Mouse (Mus musculus) CH12.LX (cell line): Measurements from ENCODE around the gene Ina. TPM values are rescaled to one million over a fixed set of nuclear protein-coding genes. Genes with fewer than 3 reads are reported as not detected.

Experiments used
- DNase-seq: peaks from one replicate; pipeline ENCODE4 v3.0.0-alpha.2; 2013; ENCODE audit errors: extremely low read depth
- H3K27ac ChIP-seq: 2 replicates; pipeline ENCODE4 v1.5.1; 2012; ENCODE audit warnings: low read depth, mild to moderate bottlenecking, control low read depth, moderate library complexity; ENCODE audit not compliant: insufficient read depth
- H3K27me3 ChIP-seq: replicated peaks from 2 replicates; pipeline ENCODE3; 2012; ENCODE audit warnings: inconsistent platforms
- H3K36me3 ChIP-seq, 2 experiments: replicated peaks in 1 of 2; 2 replicates each; pipeline versions ENCODE3 to v1.6.1; 2012; ENCODE audit warnings: inconsistent platforms in 1 of 2, low read length in 1 of 2, mild to moderate bottlenecking in 1 of 2, mixed read lengths in 1 of 2, moderate library complexity in 1 of 2; ENCODE audit not compliant: control insufficient read depth in 1 of 2, insufficient read depth in 1 of 2
- H3K4me1 ChIP-seq, 2 experiments: 2 replicates each; pipeline ENCODE4 v1.6.1; 2012; ENCODE audit warnings: inconsistent platforms in 1 of 2, moderate library complexity in 1 of 2; ENCODE audit not compliant: insufficient read depth in 2 of 2, control insufficient read depth in 1 of 2
- H3K4me2 ChIP-seq: 2 replicates; pipeline ENCODE4 v1.6.1; 2012; ENCODE audit warnings: low read depth, mild to moderate bottlenecking, control low read depth; ENCODE audit not compliant: poor library complexity, insufficient read depth, severe bottlenecking
- H3K4me3 ChIP-seq, 3 experiments: fragments of 150-350 bp in 1 of 3; sonication (generic) in 1 of 3; replicated peaks in 1 of 3; 2 replicates each; pipeline versions ENCODE3 to v1.5.1; 2011 to 2012; ENCODE audit warnings: low read depth in 2 of 3, low read length in 2 of 3, mild to moderate bottlenecking in 2 of 3, moderate library complexity in 2 of 3, control low read depth in 1 of 3, improper control_type of control experiment in 1 of 3, inconsistent platforms in 1 of 3, mixed read lengths in 1 of 3; ENCODE audit not compliant: poor library complexity in 1 of 3
- H3K79me2 ChIP-seq: replicated peaks from 2 replicates; pipeline ENCODE4 v1.6.1; 2012; ENCODE audit warnings: mild to moderate bottlenecking, moderate library complexity; ENCODE audit not compliant: control insufficient read depth, poor library complexity, insufficient read depth, severe bottlenecking; ENCODE audit errors: extremely low read depth
- H3K9ac ChIP-seq: 2 replicates; pipeline ENCODE4 v1.6.1; 2012; ENCODE audit warnings: low read depth, mild to moderate bottlenecking, control low read depth, moderate library complexity; ENCODE audit not compliant: insufficient read depth
- H3K9me3 ChIP-seq: replicated peaks from 2 replicates; pipeline ENCODE3; 2012; ENCODE audit warnings: low read length, inconsistent platforms, mixed read lengths
- BHLHE40 ChIP-seq: IDR thresholded peaks from 2 replicates; pipeline ENCODE4 v1.6.1; 2011; ENCODE audit warnings: mild to moderate bottlenecking, low read depth, low read length, improper control_type of control experiment
- CTCF ChIP-seq, 2 experiments: IDR thresholded peaks in 1 of 2; conservative IDR thresholded peaks in 1 of 2; 2 replicates each; pipeline ENCODE4 v1.5.1; 2011 to 2012; ENCODE audit warnings: low read depth in 2 of 2, low read length in 2 of 2, improper control_type of control experiment in 1 of 2, inconsistent platforms in 1 of 2, mild to moderate bottlenecking in 1 of 2, moderate library complexity in 1 of 2
- E2F4 ChIP-seq: IDR thresholded peaks from 2 replicates; pipeline ENCODE4 v1.6.1; 2011; ENCODE audit warnings: low read depth, low read length, improper control_type of control experiment; ENCODE audit not compliant: insufficient replicate concordance
- HCFC1 ChIP-seq: IDR thresholded peaks from 2 replicates; pipeline ENCODE4 v1.6.1; 2012; ENCODE audit warnings: low read depth, mild to moderate bottlenecking, inconsistent platforms, low read length, improper control_type of control experiment
- JUND ChIP-seq: conservative IDR thresholded peaks from 2 replicates; pipeline ENCODE4 v1.6.1; 2011; ENCODE audit warnings: low read depth, low read length, improper control_type of control experiment
- MAFK ChIP-seq: IDR thresholded peaks from 2 replicates; pipeline ENCODE4 v1.6.1; 2011; ENCODE audit warnings: low read length, improper control_type of control experiment; ENCODE audit not compliant: insufficient replicate concordance
- MYC ChIP-seq: IDR thresholded peaks from 2 replicates; pipeline ENCODE4 v1.6.1; 2011; ENCODE audit warnings: low read depth, mild to moderate bottlenecking, improper control_type of control experiment, low read length
- POLR2AphosphoS2 ChIP-seq: IDR thresholded peaks from 2 replicates; pipeline ENCODE4 v1.6.1; 2011; ENCODE audit warnings: low read depth, low read length, improper control_type of control experiment
- SMC3 ChIP-seq: IDR thresholded peaks from 2 replicates; pipeline ENCODE4 v1.6.1; 2011; ENCODE audit warnings: low read depth, low read length, improper control_type of control experiment
- ZC3H11A ChIP-seq: IDR thresholded peaks from 2 replicates; pipeline ENCODE4 v1.6.1; 2012; ENCODE audit warnings: low read depth, mild to moderate bottlenecking, inconsistent platforms, low read length, improper control_type of control experiment
- ZMIZ1 ChIP-seq: IDR thresholded peaks from 2 replicates; pipeline ENCODE4 v1.6.1; 2012; ENCODE audit warnings: low read depth, mild to moderate bottlenecking, inconsistent platforms, low read length, improper control_type of control experiment
- ZNF384 ChIP-seq: IDR thresholded peaks from 2 replicates; pipeline ENCODE4 v1.6.1; 2012; ENCODE audit warnings: low read depth, low read length, improper control_type of control experiment, inconsistent platforms
- dilution Hi-C: fragments of 300-500 bp; cut with MboI; formaldehyde crosslinking; loops from 2 replicates; pipeline ENCODE4 v1.14.3; 2020; ENCODE audit warnings: low sequenced_read_pairs; ENCODE audit not compliant: extremely low pct_unique_long_range_greater_than_20kb, extremely low pct_ligation_motif_present
- in situ Hi-C: fragments of 300-500 bp; cut with MboI; formaldehyde crosslinking; loops from 3 replicates; pipeline ENCODE4 v1.14.3; 2019; ENCODE audit warnings: low sequenced_read_pairs, low pct_ligation_motif_present, low pct_unique_long_range_greater_than_20kb, mixed read lengths
- polyA plus RNA-seq: library from polyadenylated mRNA; unstranded; fragments of >175 nt; gene quantifications from 2 replicates; pipeline ENCODE4 v1.2.1, GENCODE M21; 2012; ENCODE audit warnings: low read depth; ENCODE audit not compliant: insufficient read length
- total RNA-seq, 2 experiments: library from RNA; depleted of rRNA; stranded (reverse); fragments of 300-350 nt in 1 of 2; fragments of >200 nt in 1 of 2; gene quantifications; 2 replicates each; pipeline ENCODE4 v1.2.3; 2012 to 2014

Gene Ina
- total and polyA plus RNA-seq, 3 experiments, result not detected

DNA sequence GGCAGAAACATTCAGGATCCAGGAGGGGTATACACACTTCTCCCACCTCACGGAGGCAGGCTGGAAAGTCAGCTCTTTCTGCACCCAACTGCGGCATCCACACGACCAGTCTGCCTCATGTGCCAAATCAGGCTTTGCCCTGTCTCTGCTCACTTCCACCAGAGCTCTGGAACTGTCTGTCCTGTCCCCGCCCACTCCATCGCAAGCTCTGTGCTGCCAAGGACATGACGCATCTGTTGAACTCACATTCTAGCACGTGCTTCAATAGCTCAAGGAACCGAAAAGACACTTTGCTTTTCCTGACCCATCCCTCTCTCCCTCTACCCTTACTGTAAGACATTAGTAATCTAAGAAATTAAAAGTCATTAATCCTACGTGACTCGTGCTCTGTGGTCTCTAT is 10.5 kb downstream of the Ina start:
- dilution Hi-C loops, result no loop called here
- no peaks in the 10 kb centered on the region for H3K9me3 ChIP-seq
- TF ChIP-seq JUND, result no peak
- TF ChIP-seq BHLHE40, result peak; percentile 56
- TF ChIP-seq, all 38 proteins: peak for 1
- Histone ChIP-seq H3K4me3 (no peak overlapping the region), H3K27ac (no peak overlapping the region), H3K9ac (no peak overlapping the region), H3K27me3 (no peaks in the 10 kb centered on the region), H3K4me2 (no peak overlapping the region), H3K79me2 (no peaks in the 10 kb centered on the region), H3K36me3 (no peaks in the 10 kb centered on the region), H3K4me1 (peaks cover 7 to 16% of the 10 kb centered on the region in 2 experiments; a peak in 3 of 4 replicates)
- DNase-seq, result no peak
- in situ Hi-C loops, result no loop called here

DNA sequence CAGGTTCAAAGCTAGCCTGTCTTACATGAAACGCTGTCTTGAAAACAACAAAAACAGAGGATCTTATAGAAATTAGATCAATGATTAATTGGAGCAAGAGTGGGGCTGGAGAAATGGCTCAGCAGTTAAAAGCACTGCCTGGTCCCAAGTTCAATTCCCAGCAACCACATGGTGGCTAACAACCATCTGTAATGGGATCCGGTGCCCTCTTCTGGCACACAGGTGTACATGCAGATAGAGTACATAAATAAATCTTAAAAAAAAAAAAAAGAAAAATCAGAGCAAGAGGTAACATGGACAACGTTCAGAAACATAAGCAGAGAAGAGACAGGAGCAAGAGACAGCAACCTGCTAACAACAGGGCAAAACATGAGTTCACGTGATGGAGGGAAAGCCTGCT is 12.0 kb downstream of the Ina start:
- Histone ChIP-seq H3K9me3 (no peaks in the 10 kb centered on the region), H3K36me3 (peaks cover 0 to 2% of the 10 kb centered on the region in 2 experiments), H3K79me2 (no peaks in the 10 kb centered on the region), H3K4me3 (no peak overlapping the region), H3K27ac (no peak overlapping the region), H3K27me3 (no peaks in the 10 kb centered on the region), H3K4me1 (peaks cover 7 to 16% of the 10 kb centered on the region in 2 experiments; a peak in 3 of 4 replicates), H3K4me2 (no peak overlapping the region), H3K9ac (no peak overlapping the region)
- DNase-seq, result no peak
- in situ Hi-C loops, result no loop called here
- dilution Hi-C loops, result no loop called here
- TF ChIP-seq MYC (no peak), CTCF (conservative IDR thresholded peaks at IDR 0.05 in 1 of 2, IDR thresholded peaks at IDR 0.05 in 1 of 2; ENCODE audit: low read depth in 2 of 2, low read length in 2 of 2) (peak in 1 of 2 experiments; percentile 17; a peak in 1 of 4 replicates)

DNA sequence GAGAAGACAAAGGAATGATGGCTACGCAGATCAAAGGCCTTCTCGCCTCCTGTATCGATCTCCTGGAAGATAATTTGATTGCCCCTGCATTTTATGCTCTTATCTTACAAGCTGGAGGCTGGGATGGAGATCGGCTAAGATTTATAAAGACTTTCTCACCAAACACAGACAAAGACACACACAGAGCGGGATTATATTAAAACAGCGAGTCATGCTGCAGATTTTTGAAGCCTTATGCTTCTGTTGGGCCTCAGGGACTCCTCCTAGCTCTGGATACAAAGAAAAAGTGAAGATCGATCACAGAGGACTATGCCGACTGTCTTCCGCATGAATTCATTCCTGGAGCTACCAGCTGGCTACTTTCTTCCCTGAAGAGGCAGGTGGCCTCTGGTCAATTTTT is 15.3 kb downstream of the Ina start:
- Histone ChIP-seq H3K4me2 (no peak overlapping the region), H3K36me3 (peaks cover 17 to 32% of the 10 kb centered on the region in 2 experiments), H3K4me1 (peaks cover 1 to 10% of the 10 kb centered on the region in 2 experiments), H3K27ac (no peak overlapping the region), H3K9me3 (no peaks in the 10 kb centered on the region), H3K79me2 (no peaks in the 10 kb centered on the region), H3K9ac (no peak overlapping the region), H3K4me3 (no peak overlapping the region), H3K27me3 (no peaks in the 10 kb centered on the region)
- no peak for DNase-seq
- dilution Hi-C loops (no loop called here), in situ Hi-C loops (no loop called here)
- no peak for TF ChIP-seq ZC3H11A
- no peak for TF ChIP-seq POLR2AphosphoS2
- no peak for TF ChIP-seq ZNF384
- TF ChIP-seq SMC3, result no peak
- no peak for TF ChIP-seq MAFK
- TF ChIP-seq ZMIZ1, result no peak
- TF ChIP-seq E2F4, result no peak
- no peak for TF ChIP-seq HCFC1
- no peak for TF ChIP-seq BHLHE40
